Mouse (Mus musculus) left cerebral cortex, adult 18-20 months (tissue): ENCODE measurements at regions not wholly inside any gene's neighbourhood (a gene's known extent, or its start where the extent isn't known, plus 50 kb on each side); places are given as distances from the start of the nearest gene placed in this dataset.

ENCODE experiments used
- DNase-seq, 2 experiments: peaks; one replicate each; pipeline ENCODE4 v3.0.0; 2021 to 2022; ENCODE audit warnings: low spot score in 2 of 2, mixed read lengths in 1 of 2

DNA sequence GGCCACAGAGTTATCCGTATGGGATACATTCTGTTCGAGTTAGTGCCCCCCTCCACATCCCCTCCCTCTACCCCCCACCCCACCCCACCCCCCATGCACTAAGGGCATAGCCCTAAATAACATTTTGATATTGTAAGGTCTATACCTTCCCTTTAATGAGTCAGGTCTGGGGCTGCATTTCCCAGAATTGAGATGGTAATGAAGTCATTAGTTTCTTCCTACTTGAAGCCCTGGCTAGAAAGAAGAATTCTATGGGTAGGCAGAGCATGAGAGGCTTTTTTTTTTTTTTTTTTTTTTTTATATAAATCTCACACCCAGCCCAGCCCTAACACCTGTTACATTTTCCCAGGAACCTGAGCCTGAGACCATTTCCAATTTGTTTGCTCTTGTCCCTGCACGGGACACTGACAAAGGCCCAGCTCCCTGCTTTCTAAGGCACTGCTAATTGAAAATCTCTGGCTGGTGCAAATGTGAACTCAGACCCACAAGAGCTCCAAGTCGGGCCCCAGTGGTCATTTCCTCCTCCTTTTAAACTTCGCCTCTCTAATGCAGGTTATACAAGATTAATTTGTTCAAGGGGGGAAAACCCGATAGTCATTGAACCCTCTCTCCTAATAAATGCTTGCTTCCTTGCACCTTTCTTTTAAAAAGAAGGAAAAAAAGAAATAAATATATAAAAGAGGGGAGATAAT lies 106.5 kb upstream of the Id4 start:
- no peak for DNase-seq

DNA sequence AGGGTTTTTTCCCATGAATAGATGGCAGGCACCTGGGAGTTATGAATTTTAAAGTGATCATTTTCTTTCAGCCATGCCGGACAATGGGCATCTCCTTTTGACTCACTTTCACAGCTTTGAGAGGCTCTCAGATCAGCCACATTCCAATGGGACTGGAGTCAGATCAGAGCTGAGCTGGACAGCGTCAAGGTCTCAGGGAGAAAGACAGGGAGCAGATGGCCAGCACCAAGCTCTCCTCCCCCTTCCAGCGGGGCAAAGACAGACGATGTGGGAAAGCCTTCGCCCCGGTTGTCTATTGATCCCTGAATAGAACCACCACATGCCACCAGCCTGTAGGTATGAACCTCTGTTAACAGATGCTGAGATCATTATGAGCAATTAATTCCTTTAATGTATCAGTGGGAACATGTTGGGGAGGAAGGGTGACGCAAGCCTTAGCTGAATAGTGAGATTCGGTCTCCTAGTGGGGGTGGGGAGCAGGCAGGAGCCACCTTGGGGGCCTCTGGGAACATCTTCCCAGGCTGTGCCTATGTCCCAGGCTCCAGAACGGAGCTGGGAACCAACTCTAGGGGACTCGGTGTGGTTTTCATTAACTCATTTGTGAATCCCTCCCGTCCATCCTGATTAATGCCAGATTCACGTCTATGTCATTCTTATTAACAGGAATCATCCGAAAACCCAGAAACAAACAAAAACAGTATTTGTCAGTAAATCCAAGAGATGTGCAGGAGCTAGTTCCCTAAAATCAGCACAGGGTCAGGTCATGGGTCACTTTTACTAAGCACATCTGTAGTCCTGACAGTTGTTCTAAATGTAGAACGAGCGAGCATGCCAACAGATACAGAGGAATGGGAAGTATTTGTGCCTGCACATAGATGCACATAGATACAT lies 101.8 kb upstream of the Id4 start:
- no peak for DNase-seq

DNA sequence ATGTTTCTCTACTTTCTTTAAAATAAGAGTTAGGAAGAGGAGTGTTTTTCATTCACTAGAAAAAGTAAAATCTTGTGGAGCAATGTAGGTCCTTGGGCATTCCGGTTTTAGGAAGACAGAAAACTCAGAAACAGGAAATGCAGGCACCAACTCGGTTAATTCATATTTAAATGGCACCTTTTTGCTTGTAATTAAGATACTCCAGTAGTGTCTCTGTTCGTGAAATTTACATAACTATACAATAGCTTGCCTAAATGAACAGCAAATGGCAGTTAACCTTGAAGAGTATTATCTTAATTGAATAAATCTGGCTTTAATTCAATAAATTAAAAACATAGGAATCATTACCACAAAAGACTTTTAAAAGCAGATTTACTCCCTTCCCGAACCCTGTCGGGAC lies 100.9 kb upstream of the Id4 start:
- DNase-seq = no peak

DNA sequence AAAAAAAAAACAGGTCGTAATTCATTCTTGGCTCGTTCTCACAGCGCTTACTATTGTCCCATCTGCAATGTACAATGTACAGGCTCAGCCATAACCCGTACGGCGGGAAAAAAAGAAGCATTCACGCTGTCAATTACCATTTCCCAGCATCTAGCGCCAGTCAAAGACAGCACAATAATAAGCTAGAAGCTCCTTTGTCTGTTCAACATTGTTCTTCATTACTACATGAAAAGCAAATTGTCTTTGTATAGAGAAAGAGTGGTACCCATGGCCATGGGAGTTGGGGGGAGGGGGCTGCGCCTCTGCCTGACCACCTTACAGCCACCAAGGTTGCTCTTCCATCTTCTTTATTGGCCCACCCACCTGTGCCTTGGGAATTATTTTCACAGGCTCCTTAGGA lies 99.7 kb upstream of the Id4 start:
- DNase-seq = no peak

DNA sequence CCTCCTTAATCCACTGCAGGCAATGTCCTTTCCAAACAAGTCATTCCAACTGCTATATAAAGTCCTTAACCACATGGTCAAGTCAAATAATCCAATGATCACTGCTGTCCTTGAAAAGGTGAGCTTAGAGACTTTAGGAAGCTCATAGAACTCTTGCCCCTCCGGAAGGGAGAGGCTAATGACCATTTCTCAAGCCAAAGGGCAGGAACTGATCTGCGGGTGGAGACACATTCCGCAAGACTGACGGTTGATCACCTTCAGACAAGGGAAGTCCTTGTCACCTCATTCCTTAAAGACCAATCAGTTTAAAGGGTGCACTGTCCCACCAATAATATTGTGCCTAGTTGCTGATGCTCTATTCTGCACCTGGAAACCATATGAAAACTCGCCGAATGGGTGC lies 96.4 kb upstream of the Id4 start:
- DNase-seq = no peak

DNA sequence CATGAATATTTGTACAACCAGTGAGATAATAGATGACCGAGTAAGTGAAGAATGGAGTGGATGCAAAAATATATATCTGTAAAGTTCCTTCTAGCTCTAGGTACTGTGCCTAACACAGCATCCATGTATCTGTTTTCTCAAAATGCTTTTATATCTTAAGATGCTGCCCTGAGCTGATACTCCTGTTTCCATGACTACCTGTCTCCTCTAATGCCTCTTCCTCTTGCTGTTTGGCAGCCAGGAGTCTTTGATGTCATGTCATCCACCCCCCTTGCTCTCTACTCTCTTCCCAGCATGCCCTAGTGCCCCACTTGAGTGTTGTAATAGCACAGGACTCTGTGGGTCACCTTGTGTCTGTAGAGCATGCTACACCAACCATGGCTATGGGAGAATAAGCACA lies 95.2 kb upstream of the Id4 start:
- no peak for DNase-seq

DNA sequence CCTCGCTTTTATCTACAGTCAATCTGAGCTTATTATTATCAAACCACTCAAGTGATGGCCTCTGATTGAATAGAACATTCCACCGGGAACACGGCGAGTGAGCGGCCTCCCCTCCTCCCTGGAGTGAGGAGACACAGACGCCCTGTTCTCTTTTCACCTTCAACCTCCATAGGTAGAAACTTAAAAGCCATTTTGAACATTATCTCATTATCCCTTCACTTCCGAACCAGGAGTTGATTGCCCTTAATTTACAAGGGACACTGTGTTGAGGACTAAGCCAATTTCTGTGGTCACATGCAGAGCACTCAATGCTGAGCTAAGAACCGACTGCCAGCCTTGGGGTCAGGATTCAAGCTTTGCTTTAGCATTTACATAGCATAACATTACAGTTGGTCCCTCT lies 93.1 kb upstream of the Id4 start:
- DNase-seq = no peak

DNA sequence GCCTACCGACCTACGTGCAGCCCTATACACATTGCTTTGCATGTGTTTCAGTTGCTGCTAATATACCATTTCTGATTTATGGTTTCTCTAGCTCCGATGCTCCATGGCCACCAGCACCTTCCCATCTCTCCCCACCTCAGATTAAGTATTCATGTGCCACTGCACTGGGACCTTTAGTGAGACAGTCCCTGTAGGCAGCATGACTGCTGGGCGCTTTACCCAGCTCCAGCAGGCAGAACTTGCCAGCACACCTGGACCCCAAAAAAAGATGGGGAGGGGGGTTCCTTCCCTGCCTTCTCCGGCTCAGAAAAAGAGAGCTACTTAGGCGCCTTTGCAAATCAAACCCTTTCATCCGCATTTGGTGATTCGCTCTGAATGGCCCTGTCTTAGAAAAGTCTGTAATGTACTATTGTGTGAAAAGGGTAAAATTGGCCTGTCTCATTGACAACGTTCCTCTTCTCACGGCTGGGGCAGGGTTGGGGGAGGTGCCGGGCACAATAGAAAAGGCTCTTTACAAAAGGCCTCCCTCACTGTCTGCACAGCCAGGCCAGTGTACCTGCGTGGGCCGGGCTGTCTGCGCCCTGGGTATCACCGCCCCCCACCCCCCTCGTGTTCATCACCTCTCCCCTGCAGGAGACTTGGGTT lies 89.6 kb upstream of the Id4 start:
- DNase-seq = no peak

DNA sequence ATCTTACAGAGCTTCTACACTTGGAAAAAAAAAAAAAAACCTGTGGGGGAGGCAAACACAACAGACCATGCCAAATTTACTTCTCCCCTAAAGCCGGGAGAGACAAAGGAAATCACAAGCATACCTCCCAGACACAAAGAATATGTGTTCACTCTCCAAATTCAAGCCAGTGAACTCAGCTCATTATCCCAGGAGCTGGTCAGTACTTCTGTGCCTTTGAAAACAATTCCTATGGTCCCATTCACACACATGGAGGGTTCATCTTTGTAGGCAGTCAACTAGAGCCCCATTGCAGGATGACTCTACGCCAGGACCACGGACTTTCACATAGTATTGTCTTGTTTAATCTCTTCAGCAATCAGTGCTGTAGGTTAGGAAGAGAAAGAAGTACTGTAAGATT lies 89.0 kb upstream of the Id4 start:
- DNase-seq = no peak

DNA sequence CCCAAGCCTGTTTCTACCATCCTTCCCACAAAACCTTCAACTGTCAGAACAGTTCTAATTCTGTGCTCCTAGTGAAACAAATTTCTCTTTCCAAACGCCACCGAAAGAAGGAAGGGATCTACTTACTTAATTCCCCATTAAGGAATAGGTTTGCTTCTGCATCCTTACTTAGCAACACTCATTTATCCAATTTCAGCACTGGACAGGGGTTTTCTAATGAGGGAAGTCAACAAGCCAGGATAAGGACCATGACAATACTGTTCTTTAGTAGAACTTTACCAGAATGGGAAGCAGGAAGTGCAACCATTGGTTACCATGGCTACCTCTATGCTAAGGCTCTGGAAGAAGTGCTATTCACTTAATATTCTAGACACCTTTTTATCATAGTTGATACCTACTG lies 68.6 kb upstream of the Id4 start:
- DNase-seq = no peak

DNA sequence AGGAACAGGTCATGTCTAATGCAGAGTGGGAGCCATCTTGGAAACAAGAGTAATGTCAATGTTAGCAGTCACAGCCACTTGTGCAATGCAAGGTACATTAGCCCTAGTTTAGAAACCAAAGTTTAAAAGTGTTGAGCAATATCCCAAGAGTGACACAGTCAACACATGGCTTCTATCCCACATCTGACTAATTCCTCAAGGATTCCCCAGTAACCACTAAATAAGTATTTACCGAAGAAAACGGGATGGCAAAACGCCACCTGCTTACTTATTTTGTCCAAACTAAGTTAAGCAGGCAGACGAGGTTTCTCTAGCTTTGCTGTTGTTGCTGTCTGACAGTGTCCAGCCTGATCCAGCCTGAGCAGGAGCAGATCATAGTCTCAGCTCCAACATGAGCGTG lies 67.1 kb upstream of the Id4 start:
- DNase-seq = no peak

DNA sequence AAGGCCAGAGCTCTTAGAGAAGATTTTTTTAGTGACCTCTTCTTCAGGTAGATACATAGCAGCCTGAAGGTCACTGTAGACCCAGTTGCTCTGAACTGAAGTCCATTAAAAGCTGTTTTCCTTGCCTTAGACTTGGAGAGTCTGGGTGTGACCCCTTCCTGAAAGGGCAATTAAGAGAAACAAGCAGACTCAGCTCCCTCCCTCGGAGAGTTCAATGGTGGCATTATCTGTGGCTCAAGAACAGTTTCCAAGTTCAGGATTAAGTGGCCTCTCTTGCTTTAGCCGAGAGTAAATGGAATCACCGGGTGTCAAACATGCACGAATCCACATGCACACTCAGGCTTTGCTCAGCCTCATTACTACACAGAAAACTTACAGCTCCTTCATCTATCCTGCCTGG lies 53.2 kb upstream of the Id4 start:
- no peak for DNase-seq
